Mouse (Mus musculus) lung, embryonic 16.5 days (tissue): ENCODE data around the gene Maz. TPM values are rescaled to one million over a fixed set of nuclear protein-coding genes. Genes with fewer than 3 reads are reported as not detected.

Experiments used
- ATAC-seq: fragments of 200-750 bp; cut with Nextera tagmentation; 2 replicates; pipeline ENCODE4 v1.8.0; 2017; ENCODE audit warnings: low read depth, mild to moderate bottlenecking, moderate library complexity
- H3K27ac ChIP-seq: fragments of 300-500 bp; sonication (generic); 2 replicates; pipeline ENCODE4 v1.5.1; 2014; ENCODE audit warnings: mild to moderate bottlenecking, control low read depth, low read length
- H3K27me3 ChIP-seq: fragments of 300-500 bp; sonication (generic); 2 replicates; pipeline ENCODE4 v1.6.1; 2014; ENCODE audit warnings: low read depth, low read length, mixed read lengths; ENCODE audit not compliant: control insufficient read depth, insufficient read depth
- H3K36me3 ChIP-seq: fragments of 300-500 bp; sonication (generic); 2 replicates; pipeline ENCODE4 v1.6.1; 2014; ENCODE audit warnings: low read length; ENCODE audit not compliant: control insufficient read depth, insufficient read depth
- H3K4me1 ChIP-seq: fragments of 300-500 bp; sonication (generic); replicated peaks from 2 replicates; pipeline ENCODE4 v1.6.1; 2014; ENCODE audit warnings: low read length, mixed read lengths; ENCODE audit not compliant: control insufficient read depth, insufficient read depth
- H3K4me2 ChIP-seq: fragments of 300-500 bp; sonication (generic); 2 replicates; pipeline ENCODE4 v1.6.1; 2014; ENCODE audit warnings: low read depth, low read length, control low read depth
- H3K4me3 ChIP-seq: fragments of 300-500 bp; sonication (generic); 2 replicates; pipeline ENCODE4 v1.5.1; 2014; ENCODE audit warnings: mild to moderate bottlenecking, low read length, control low read depth
- H3K9ac ChIP-seq: fragments of 300-500 bp; sonication (generic); 2 replicates; pipeline ENCODE4 v1.6.1; 2014; ENCODE audit warnings: low read length, control low read depth
- H3K9me3 ChIP-seq: fragments of 300-500 bp; sonication (generic); 2 replicates; pipeline ENCODE4 v1.6.1; 2016; ENCODE audit warnings: low read length; ENCODE audit not compliant: control insufficient read depth
- WGBS: fragments of 180-500 bp; shearing (Covaris S2); extraction: QIAGEN DNeasy Blood & Tissue Kit; methylation state at CpG from one replicate; pipeline ENCODE4 v1.1.7; 2014; 5-methylcytosine and 5-hydroxymethylcytosine counted together
- polyA plus RNA-seq: library from polyadenylated mRNA; unstranded; fragments of >200 nt; fragmentation: Nextera tagmentation; extraction: Ambion mirVana; gene quantifications from 2 replicates; pipeline ENCODE4 v1.2.1, GENCODE M21; 2015

The Maz gene
- polyA plus RNA-seq, 1 experiment from 2014 or later = 38.6 TPM

DNA sequence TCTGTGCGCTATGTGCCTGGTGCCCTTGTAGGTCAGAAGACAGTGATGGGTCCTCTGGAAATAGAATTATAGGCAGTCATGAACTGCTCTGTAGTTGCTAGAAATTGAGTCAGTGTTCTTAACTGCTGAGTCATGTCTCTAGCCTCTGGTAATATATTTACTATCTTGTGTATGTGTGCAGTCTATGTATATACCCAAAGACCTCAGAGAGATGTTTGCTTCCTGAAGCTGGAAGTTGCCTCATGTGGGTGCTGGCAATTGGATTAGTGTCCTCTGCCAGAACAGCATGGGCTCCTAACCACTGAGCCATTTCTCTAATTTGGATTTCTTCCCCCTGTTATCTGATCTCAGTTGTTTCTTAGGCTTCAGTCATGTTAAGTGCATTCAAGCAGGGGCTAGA, 3.3 kb upstream of the Maz start:
- no peaks in the 10 kb centered on the region for H3K9me3 ChIP-seq
- H3K4me1 ChIP-seq = peaks cover 8% of the 10 kb centered on the region
- peaks cover 50% of the 10 kb centered on the region for H3K36me3 ChIP-seq
- no peak overlapping the region for H3K9ac ChIP-seq
- H3K4me2 ChIP-seq = no peak overlapping the region
- no peak overlapping the region for H3K27ac ChIP-seq
- ATAC-seq = no peak
- 95% methylated on average over 1 of the region's 1 CpGs for WGBS
- no peak overlapping the region for H3K4me3 ChIP-seq
- H3K27me3 ChIP-seq = no peaks in the 10 kb centered on the region

DNA sequence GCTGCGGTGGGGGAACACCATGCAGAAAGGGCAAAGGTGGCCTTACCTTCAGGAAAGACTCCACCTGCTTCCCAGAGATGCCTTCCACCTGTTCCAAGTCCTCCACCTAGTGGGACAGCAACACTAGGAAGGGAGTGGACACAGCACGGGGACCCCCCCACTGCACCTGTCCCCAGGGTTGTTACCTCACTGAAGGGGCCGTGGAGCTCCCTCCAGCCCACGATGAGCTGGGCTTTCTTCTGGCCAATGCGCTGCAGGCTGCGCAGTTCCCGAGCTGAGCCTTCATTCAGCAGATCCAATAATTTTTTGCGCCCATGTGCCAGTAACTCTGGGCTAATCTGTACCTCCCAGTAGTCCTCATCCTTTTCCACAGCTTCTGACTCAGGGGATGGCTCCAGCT, 1.0 kb upstream of the Maz start:
- Histone ChIP-seq H3K36me3 (peaks cover 45% of the 10 kb centered on the region), H3K4me1 (peaks cover 26% of the 10 kb centered on the region), H3K4me2 (peak overlapping the region; percentile 77), H3K27ac (peak overlapping the region; percentile 99), H3K9ac (peak overlapping the region; percentile 75), H3K4me3 (peak overlapping the region; percentile 94), H3K27me3 (no peaks in the 10 kb centered on the region), H3K9me3 (no peaks in the 10 kb centered on the region)
- no peak for ATAC-seq
- WGBS = 53% methylated on average over 8 of the region's 8 CpGs

DNA sequence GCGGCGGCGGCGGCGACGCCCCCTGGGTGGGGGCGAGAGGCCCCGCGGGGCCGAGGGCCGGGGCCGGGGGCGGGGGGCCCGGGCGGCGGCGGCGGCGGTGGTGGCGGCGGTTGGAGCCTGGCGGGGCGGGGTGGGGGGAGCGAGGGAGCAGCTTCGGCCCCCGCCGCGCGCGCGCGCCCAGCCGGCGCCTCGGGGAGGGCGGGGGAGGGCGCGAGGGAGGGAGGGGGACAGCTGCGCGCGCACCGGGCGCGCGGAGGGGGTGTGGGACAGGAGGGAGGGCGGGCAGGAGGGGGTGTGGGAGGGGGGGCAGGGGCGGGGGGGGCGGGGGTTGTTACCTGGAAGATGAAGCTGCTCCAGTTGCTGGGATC, 237 bp downstream of the Maz start:
- H3K4me2 ChIP-seq = peak overlapping the region; percentile 96
- peak overlapping the region; percentile 94 for H3K4me3 ChIP-seq
- H3K9ac ChIP-seq = peak overlapping the region; percentile 99
- H3K27me3 ChIP-seq = no peaks in the 10 kb centered on the region
- peaks cover 42% of the 10 kb centered on the region for H3K36me3 ChIP-seq
- H3K4me1 ChIP-seq = peaks cover 35% of the 10 kb centered on the region
- peak overlapping the region; percentile 99 for H3K27ac ChIP-seq
- 0% methylated on average over 4 of the region's 48 CpGs for WGBS
- H3K9me3 ChIP-seq = no peaks in the 10 kb centered on the region
- no peak; the same call in 1 of the 2 replicates for ATAC-seq

DNA sequence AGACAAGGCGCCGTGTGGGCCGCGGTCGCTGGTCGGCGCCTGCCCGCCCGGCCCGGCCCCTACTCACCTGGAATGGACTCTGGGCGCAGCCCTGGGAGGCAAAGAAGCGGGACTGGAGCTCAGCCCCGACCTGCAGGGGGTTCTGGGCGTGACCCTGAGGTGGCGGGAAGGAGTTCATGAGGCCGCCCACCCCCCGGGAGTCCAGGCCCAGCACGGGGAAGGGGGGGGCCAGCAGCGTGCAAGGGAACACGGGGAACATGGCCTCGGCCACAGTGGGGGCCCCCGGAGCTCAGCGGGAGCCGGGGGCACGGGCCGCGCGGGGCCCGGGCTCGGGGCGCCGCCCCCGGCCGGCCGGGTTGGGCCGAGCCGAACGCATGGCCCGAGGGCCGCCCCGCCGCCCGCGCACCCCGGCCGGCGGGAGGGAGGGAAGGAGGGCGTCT, 656 bp downstream of the Maz start:
- Histone ChIP-seq H3K36me3 (peaks cover 38% of the 10 kb centered on the region), H3K4me3 (peak overlapping the region; percentile 94), H3K4me1 (peaks cover 39% of the 10 kb centered on the region), H3K27me3 (no peaks in the 10 kb centered on the region), H3K4me2 (peak overlapping the region; percentile 96), H3K27ac (peak overlapping the region; percentile 99), H3K9ac (peak overlapping the region; percentile 99), H3K9me3 (no peaks in the 10 kb centered on the region)
- ATAC-seq = peak; percentile 29
- 0% methylated on average over 9 of the region's 48 CpGs for WGBS

DNA sequence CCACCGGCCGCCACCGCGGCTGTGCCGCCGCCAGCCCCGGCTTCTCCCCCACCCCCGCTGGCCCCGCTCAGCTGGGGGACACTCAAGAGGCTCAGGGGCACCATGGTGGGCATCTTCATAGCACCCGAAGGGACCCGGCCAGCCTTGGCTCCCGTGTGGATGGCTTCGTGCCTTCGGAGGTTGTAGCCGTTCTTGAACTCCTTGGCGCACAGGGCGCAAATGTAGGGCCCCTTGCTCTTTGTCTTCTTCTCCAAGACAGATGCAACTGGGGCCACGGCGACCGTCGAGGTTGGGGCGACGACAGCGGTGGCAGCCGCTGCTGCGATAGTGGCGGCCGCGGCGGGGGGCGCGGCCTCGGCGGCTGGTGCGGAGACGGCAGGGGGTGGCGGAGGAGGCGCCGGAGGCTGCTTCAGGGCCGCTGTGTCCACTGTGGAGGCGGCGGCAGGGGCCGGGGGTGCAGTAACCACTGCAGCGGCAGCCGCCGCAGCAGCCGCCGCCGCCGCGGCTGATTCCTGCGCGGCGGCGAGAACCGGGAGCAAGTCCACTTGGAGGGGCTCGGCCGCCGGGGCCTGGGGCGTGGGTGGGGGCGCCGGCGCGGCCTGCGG, 1.2 kb downstream of the Maz start:
- Histone ChIP-seq H3K36me3 (peaks cover 33% of the 10 kb centered on the region), H3K4me2 (peak overlapping the region; percentile 96), H3K9ac (peak overlapping the region; percentile 99), H3K27ac (peak overlapping the region; percentile 99), H3K9me3 (no peaks in the 10 kb centered on the region), H3K27me3 (no peaks in the 10 kb centered on the region), H3K4me1 (peaks cover 42% of the 10 kb centered on the region), H3K4me3 (peak overlapping the region; percentile 94)
- WGBS = 0% methylated on average over 53 of the region's 65 CpGs
- no peak for ATAC-seq

DNA sequence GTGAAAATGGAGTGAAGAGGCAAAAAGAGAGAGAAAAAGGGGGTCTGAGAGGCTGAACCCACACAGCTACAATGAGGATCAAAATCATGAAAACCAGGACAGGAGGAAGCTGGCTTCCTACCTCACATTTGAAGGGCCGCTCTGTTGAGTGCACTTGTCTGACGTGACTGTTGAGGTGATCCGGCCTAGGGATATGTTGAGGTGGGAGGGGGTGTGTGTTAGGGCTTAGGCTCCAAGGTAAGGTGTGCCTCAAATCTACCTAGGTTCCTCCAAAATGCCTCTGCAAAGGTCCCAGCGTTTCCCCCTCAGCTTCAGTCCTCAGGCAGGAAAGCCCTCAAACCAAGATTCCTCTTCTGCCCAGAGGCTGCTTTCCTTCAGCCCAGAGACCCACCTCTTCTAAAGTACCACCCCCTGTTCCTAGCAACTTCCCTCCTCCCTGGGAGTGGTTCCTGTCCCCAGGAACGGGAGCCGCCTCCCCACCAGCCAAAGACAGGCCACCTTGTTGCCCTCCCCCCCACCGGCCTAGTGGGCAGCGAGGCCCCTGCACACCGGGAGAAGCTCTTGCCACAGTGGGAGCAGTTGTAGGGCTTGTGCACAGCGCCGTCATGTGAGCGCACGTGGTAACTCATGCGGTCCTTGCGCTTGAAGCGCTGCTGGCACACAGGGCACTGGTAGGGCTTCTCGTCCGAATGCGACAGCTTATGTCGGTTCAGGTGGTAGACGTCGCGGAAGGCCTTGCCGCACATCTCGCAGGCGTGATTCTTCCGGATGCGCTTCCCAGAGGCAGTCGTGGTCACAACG, 1.9 kb downstream of the Maz start:
- H3K27ac ChIP-seq = peak overlapping the region; percentile 99
- peak overlapping the region; percentile 96 for H3K4me2 ChIP-seq
- H3K27me3 ChIP-seq = no peaks in the 10 kb centered on the region
- H3K4me1 ChIP-seq = peaks cover 49% of the 10 kb centered on the region
- under 1% methylated on average over 30 of the region's 30 CpGs for WGBS
- H3K36me3 ChIP-seq = peaks cover 26% of the 10 kb centered on the region
- peak overlapping the region; percentile 99 for H3K9ac ChIP-seq
- peak; percentile 20 for ATAC-seq
- no peaks in the 10 kb centered on the region for H3K9me3 ChIP-seq
- peak overlapping the region; percentile 94 for H3K4me3 ChIP-seq

DNA sequence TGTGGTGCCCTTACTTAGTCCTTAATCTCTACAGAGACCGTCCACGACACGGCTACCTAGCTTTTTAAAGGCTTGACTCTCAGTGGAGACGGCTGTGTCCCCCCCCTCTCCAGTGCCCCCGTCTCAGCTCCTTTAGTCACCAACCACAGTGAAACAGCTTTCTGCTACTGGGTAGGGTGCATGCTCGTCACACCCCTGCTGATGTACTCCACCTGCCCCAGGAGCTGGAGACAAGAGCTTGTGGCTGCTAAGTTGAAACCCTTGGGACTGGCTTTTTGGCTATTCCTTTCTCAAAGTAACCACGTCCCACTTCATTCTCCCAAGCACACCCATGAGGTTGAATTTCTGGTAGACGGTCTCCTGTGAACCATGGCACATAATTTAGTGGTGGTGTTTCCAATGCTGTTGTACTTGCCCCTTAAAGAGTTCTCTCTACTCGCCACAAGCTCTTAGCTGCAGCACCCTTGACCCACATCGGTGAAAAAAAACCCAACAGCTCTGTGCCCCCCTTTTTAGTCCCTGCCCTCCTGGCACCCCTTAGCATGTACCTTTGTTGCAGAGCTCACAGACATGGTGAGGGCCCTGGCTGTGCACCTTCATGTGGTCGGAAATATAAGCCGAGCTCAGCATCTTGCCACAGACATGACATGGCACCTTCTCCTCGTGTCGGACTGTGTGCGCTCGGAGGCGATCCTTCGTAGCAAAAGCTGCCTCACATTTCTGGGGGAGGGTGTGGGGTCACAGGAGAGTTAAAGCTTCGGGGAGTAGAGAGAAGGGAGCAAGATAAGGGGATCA, 2.7 kb downstream of the Maz start:
- Histone ChIP-seq H3K27me3 (no peaks in the 10 kb centered on the region), H3K27ac (peak overlapping the region; percentile 99), H3K9ac (peak overlapping the region; percentile 99), H3K4me3 (peak overlapping the region; percentile 94), H3K4me1 (peaks cover 55% of the 10 kb centered on the region), H3K36me3 (peaks cover 23% of the 10 kb centered on the region), H3K4me2 (peak overlapping the region; percentile 96), H3K9me3 (no peaks in the 10 kb centered on the region)
- no peak for ATAC-seq
- 10% methylated on average over 19 of the region's 19 CpGs for WGBS

DNA sequence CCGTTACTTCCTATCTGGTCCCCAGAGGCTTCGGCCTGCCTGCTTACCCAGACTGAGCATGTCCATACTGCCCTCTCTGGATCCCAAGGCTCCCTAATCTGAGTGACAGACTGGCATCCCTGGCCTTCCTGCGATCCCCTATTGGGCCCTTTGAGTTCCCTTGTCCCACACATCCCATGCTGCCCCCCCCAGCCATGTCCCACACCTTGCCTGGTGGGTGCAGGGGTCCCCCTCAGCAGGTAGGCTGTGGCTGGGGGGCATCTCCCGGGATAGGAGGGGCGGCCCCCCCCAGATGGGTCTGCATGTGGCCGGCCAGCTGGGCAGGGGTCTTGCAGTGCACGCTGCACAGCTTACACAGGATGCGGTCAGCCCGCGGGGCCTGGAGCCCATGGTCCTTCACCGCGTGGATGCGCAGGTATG, 3.6 kb downstream of the Maz start:
- peak overlapping the region; percentile 96 for H3K4me2 ChIP-seq
- peaks cover 62% of the 10 kb centered on the region for H3K4me1 ChIP-seq
- H3K36me3 ChIP-seq = peaks cover 22% of the 10 kb centered on the region
- H3K9me3 ChIP-seq = no peaks in the 10 kb centered on the region
- 0 out of 2 replicates have a peak overlapping the region, but pooled peaks have one; percentile 27 for H3K27ac ChIP-seq
- H3K9ac ChIP-seq = peak overlapping the region; percentile 99
- WGBS = 73% methylated on average over 13 of the region's 13 CpGs
- peak overlapping the region; percentile 94 for H3K4me3 ChIP-seq
- no peak for ATAC-seq
- H3K27me3 ChIP-seq = no peaks in the 10 kb centered on the region
